14 mouse cellular contexts compared by ENCODE assay signal in the genomic region with DNA sequence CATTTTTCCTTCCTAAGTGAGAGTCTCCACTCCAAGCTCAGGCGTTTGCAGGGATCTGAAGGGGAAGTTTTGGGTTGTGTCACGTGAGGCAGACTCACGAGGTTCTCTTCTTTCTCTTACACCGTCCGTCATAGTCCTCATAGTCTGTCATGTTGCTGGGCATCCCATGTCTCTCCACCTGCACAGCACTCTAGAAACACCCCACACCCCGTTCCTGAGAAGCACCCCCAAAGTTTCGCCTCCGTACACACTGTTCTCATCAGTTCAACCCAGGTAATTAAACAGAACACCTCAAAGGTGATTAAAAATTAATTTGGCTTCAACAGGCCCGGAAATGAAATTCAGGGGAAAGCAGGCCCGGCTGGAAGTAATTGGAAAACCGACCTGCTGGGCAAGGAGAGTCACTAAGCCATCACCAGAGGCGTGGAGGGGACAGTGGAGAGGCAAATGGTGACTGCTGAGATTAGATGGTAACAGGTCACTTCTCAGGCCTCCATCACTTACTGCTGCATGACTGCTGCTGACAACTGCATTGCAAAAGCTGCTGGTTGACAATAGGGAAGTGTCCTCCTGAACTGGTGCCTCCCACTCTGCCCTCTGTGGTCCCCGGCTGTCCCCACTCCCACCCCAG.
A peak's percentile ranks its signal among the peaks of the same experiment; 100 is the strongest.
DNase-seq lines count a peak whose midpoint lies in the region; ATAC-seq lines count a peak whose summit lies in the region.
"Had no signal": no experiment of that assay in that cellular context is flagged by ENCODE, and none has a peak within 500 bp of the region (broad histone marks: within the 10 kb centered on the region; RNA-seq: fewer than 3 reads in every experiment).

No protein-coding gene starts in this region.

- 53% methylated on average over 13 of the region's 13 CpGs for WGBS in hindbrain, embryonic 16.5 days
- 61% methylated on average over 13 of the region's 13 CpGs for WGBS in hindbrain, embryonic 10.5 days

- no peak overlapping the region; the same call in 1 of the 2 replicates for H3K27ac ChIP-seq in hindbrain, embryonic 16.5 days (ENCODE audit: low read depth, low read length)
- no peak overlapping the region for H3K27ac ChIP-seq in hindbrain, embryonic 10.5 days
- H3K27ac ChIP-seq: liver, embryonic 13.5 days had no signal

- H3K4me3 ChIP-seq in hindbrain, embryonic 16.5 days (ENCODE audit: low read length), result no peak overlapping the region
- H3K4me3 ChIP-seq in hindbrain, embryonic 10.5 days, result no peak overlapping the region
- H3K4me3 ChIP-seq: liver, embryonic 13.5 days had no signal

- H3K9me3 ChIP-seq in hindbrain, embryonic 16.5 days (ENCODE audit: control insufficient read depth, low read length), result no peaks in the 10 kb centered on the region
- H3K9me3 ChIP-seq in hindbrain, embryonic 10.5 days, result no peaks in the 10 kb centered on the region
- H3K9me3 ChIP-seq: liver, embryonic 13.5 days had no signal

- H3K36me3 ChIP-seq in hindbrain, embryonic 16.5 days (ENCODE audit: control insufficient read depth, insufficient read depth, low read length), result no peaks in the 10 kb centered on the region
- no peaks in the 10 kb centered on the region for H3K36me3 ChIP-seq in hindbrain, embryonic 10.5 days
- H3K36me3 ChIP-seq: liver, embryonic 13.5 days had no signal

- DNase-seq in hindbrain, embryonic 10.5 days (ENCODE audit: low spot score), result no peak
- DNase-seq in cerebellum, adult 18-20 months, result peak; percentile 58 to 66
- no peak for DNase-seq in urinary bladder, postnatal 25 days (ENCODE audit: low spot score)
- no peak for DNase-seq in adrenal gland, adult 18-20 months (ENCODE audit: low spot score in 2 of 2)
- DNase-seq: adrenal gland, postnatal 14 days; embryo, embryonic 11 days; gastrocnemius, postnatal 25 days; kidney, adult 18-20 months; liver, embryonic 13.5 days; lung, postnatal 4 days had no signal

- peak; percentile 62 for ATAC-seq in hindbrain, embryonic 16.5 days
- ATAC-seq in common myeloid progenitor, adult 5-6 weeks (replicated peaks; ENCODE audit: low read depth, poor library complexity, severe bottlenecking), result peak; percentile 64
- ATAC-seq in megakaryocyte, adult 5-6 weeks (ENCODE audit: poor library complexity, severe bottlenecking), result peak; percentile 87
- ATAC-seq: CD4-positive, CD25-positive, alpha-beta regulatory T cell, adult 4 months had no signal

- peaks cover 9% of the 10 kb centered on the region for H3K4me1 ChIP-seq in hindbrain, embryonic 16.5 days (ENCODE audit: control insufficient read depth, insufficient read depth, low read depth, low read length)
- H3K4me1 ChIP-seq in hindbrain, embryonic 10.5 days (replicated peaks), result peaks cover 47% of the 10 kb centered on the region

- no peak overlapping the region for H3K9ac ChIP-seq in hindbrain, embryonic 16.5 days (ENCODE audit: low read depth, low read length)
- H3K9ac ChIP-seq: liver, embryonic 13.5 days had no signal

- H3K27me3 ChIP-seq in hindbrain, embryonic 16.5 days (replicated peaks; ENCODE audit: control insufficient read depth, insufficient read depth, low read length), result no peaks in the 10 kb centered on the region
- H3K27me3 ChIP-seq in hindbrain, embryonic 10.5 days (ENCODE audit: insufficient read depth, poor library complexity, severe bottlenecking), result peaks cover 11% of the 10 kb centered on the region

- no peak overlapping the region for H3K4me2 ChIP-seq in hindbrain, embryonic 16.5 days (ENCODE audit: low read length)
- H3K4me2 ChIP-seq: liver, embryonic 13.5 days had no signal

Comparison
In these comparisons a context has a peak if more than half of its experiments do, and no peak if none do; other contexts are left out.
1. DNase-seq: peak in cerebellum, adult 18-20 months (2 of 2); none in hindbrain, embryonic 10.5 days (single experiment), urinary bladder, postnatal 25 days (single experiment) and adrenal gland, adult 18-20 months (0 of 2).
2. Peak in every context shown above with its lines, with median percentiles within 50 percentile points of each other: ATAC-seq.